28 mouse cellular contexts compared by ENCODE assay signal in the genomic region with DNA sequence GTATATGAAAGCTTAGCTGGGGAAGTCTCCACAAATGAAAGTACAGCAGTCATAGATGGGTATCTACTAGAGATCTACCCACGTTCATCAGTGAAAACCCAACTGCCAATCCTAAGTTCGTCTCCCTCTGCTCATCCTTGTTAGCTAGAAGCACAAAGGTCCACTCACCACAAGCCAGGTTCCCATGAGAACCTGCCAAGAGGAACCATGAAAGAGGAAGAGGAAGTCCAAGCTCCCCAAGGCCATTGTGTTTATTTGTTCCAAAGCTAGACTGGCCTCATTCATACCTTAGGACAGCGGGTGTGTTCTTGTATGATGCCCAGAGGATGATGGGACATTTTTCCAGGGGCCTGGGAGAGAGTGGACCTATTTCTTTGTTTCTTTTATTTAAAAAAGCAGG.
A peak's percentile ranks its signal among the peaks of the same experiment; 100 is the strongest.
DNase-seq lines count a peak whose midpoint lies in the region; ATAC-seq and TF ChIP-seq lines count a peak whose summit lies in the region.
"Had no signal": no experiment of that assay in that cellular context is flagged by ENCODE, and none has a peak within 500 bp of the region (broad histone marks: within the 10 kb centered on the region; RNA-seq: fewer than 3 reads in every experiment).

No protein-coding gene starts in this region.

- no peak overlapping the region for H3K4me3 ChIP-seq in midbrain, embryonic 11.5 days (ENCODE audit: low read depth, low read length)
- H3K4me3 ChIP-seq in midbrain, postnatal 0 days (ENCODE audit: low read depth, low read length), result no peak overlapping the region
- H3K4me3 ChIP-seq: embryonic facial prominence, embryonic 12.5 days; heart, adult 2 months; heart, embryonic 12.5 days; intestine, embryonic 15.5 days; midbrain, embryonic 12.5 days had no signal

- peaks cover 6% of the 10 kb centered on the region for H3K4me1 ChIP-seq in midbrain, embryonic 11.5 days (ENCODE audit: control insufficient read depth, insufficient read depth, low read length)
- no peaks in the 10 kb centered on the region for H3K4me1 ChIP-seq in midbrain, postnatal 0 days (ENCODE audit: insufficient read depth, low read length)
- H3K4me1 ChIP-seq: embryonic facial prominence, embryonic 12.5 days had no signal

- WGBS in midbrain, embryonic 11.5 days, result 96% methylated on average over 3 of the region's 3 CpGs
- WGBS in midbrain, postnatal 0 days, result 88% methylated on average over 3 of the region's 3 CpGs

- no peak for ATAC-seq in midbrain, embryonic 11.5 days (ENCODE audit: low FRiP score)
- ATAC-seq in midbrain, postnatal 0 days (ENCODE audit: low FRiP score), result no peak
- ATAC-seq in common myeloid progenitor, adult 5-6 weeks (replicated peaks; ENCODE audit: low read depth, poor library complexity, severe bottlenecking), result peak; percentile 78
- ATAC-seq in monocyte, adult 5-6 weeks (replicated peaks; ENCODE audit: insufficient number of reproducible peaks, low FRiP score, low TSS enrichment, poor library complexity, severe bottlenecking), result peak; percentile 85
- ATAC-seq: forebrain, embryonic 14.5 days; hindbrain, postnatal 0 days had no signal

- H3K9ac ChIP-seq in midbrain, embryonic 11.5 days (ENCODE audit: low read length), result no peak overlapping the region
- H3K9ac ChIP-seq in midbrain, postnatal 0 days (replicated peaks; ENCODE audit: low read length, poor library complexity, severe bottlenecking), result no peak overlapping the region
- H3K9ac ChIP-seq: embryonic facial prominence, embryonic 12.5 days; heart, embryonic 12.5 days; intestine, embryonic 15.5 days; midbrain, embryonic 12.5 days had no signal

- no peak overlapping the region for H3K27ac ChIP-seq in midbrain, embryonic 11.5 days (ENCODE audit: low read depth, low read length)
- no peak overlapping the region for H3K27ac ChIP-seq in midbrain, postnatal 0 days (ENCODE audit: low read depth, low read length)
- H3K27ac ChIP-seq: embryonic facial prominence, embryonic 12.5 days; heart, adult 2 months; hindbrain, postnatal 0 days; intestine, embryonic 15.5 days; kidney, postnatal 0 days; midbrain, embryonic 12.5 days had no signal

- peak; percentile 37 for DNase-seq in midbrain, embryonic 11.5 days (ENCODE audit: low spot score, missing footprints)
- DNase-seq in midbrain, postnatal 0 days (ENCODE audit: low spot score), result no peak
- no peak for DNase-seq in kidney, postnatal 4 days
- no peak for DNase-seq in cerebellum, adult 8-10 months
- DNase-seq in frontal cortex, postnatal 36 days (ENCODE audit: low spot score in 2 of 2), result no peak
- DNase-seq: adrenal gland, adult 8-10 months; cerebellum, adult 9-10 months; cerebellum, postnatal 36 days; embryo, embryonic 11 days; gastrocnemius, postnatal 36 days; heart, adult 2 months; kidney, adult 2 months; layer of hippocampus, adult 9-11 months; lung, postnatal 10 days; retina, postnatal 1 day; right cerebral cortex, postnatal 14 days; thymus, adult 2 months; thymus, postnatal 36 days had no signal

- H3K36me3 ChIP-seq in midbrain, embryonic 11.5 days (ENCODE audit: control insufficient read depth, insufficient read depth, low read length), result no peaks in the 10 kb centered on the region
- H3K36me3 ChIP-seq in midbrain, postnatal 0 days (ENCODE audit: insufficient read depth, low read length), result no peaks in the 10 kb centered on the region
- H3K36me3 ChIP-seq: embryonic facial prominence, embryonic 12.5 days; heart, embryonic 12.5 days; intestine, embryonic 15.5 days; midbrain, embryonic 12.5 days had no signal

- no peak for TF ChIP-seq CTCF in midbrain, postnatal 0 days (IDR thresholded peaks at IDR 0.05)

- no peak overlapping the region for H3K4me2 ChIP-seq in midbrain, embryonic 11.5 days
- H3K4me2 ChIP-seq in midbrain, postnatal 0 days (ENCODE audit: low read depth, low read length, poor library complexity, severe bottlenecking), result no peak overlapping the region
- H3K4me2 ChIP-seq: embryonic facial prominence, embryonic 12.5 days; intestine, embryonic 15.5 days; liver, embryonic 11.5 days; midbrain, embryonic 12.5 days had no signal

- 0 out of 2 replicates have a peak, but pooled peaks cover under 1% of the 10 kb centered on the region for H3K27me3 ChIP-seq in midbrain, embryonic 11.5 days (ENCODE audit: control insufficient read depth, insufficient read depth, low read length)
- no peaks in the 10 kb centered on the region for H3K27me3 ChIP-seq in midbrain, postnatal 0 days (ENCODE audit: insufficient read depth, low read length)
- H3K27me3 ChIP-seq: embryonic facial prominence, embryonic 12.5 days; intestine, embryonic 15.5 days had no signal

- no peaks in the 10 kb centered on the region for H3K9me3 ChIP-seq in midbrain, embryonic 11.5 days (ENCODE audit: control insufficient read depth, low read length)
- H3K9me3 ChIP-seq in midbrain, postnatal 0 days (ENCODE audit: low read length), result no peaks in the 10 kb centered on the region
- H3K9me3 ChIP-seq: embryonic facial prominence, embryonic 12.5 days; heart, embryonic 12.5 days; intestine, embryonic 15.5 days; midbrain, embryonic 12.5 days had no signal

Comparison
In these comparisons a context has a peak if more than half of its experiments do, and no peak if none do; other contexts are left out.
1. ATAC-seq: peak in common myeloid progenitor, adult 5-6 weeks (single experiment) and monocyte, adult 5-6 weeks (single experiment); none in midbrain, embryonic 11.5 days (single experiment) and midbrain, postnatal 0 days (single experiment).